Mouse (Mus musculus) olfactory bulb, adult 2 months (tissue): ENCODE data around the gene Rps6ka5. TPM values are rescaled to one million over a fixed set of nuclear protein-coding genes. Genes with fewer than 3 reads are reported as not detected.

Experiments
- H3K27ac ChIP-seq: fragments of 200-500 bp; 2 replicates; pipeline ENCODE4 v1.5.1; 2012; ENCODE audit warnings: low read depth, low read length; ENCODE audit not compliant: insufficient read depth
- H3K4me1 ChIP-seq: fragments of 200-500 bp; 2 replicates; pipeline ENCODE4 v1.6.1; 2012; ENCODE audit warnings: low read length; ENCODE audit not compliant: control insufficient read depth, insufficient read depth
- H3K4me3 ChIP-seq: fragments of 200-500 bp; 2 replicates; pipeline ENCODE4 v1.5.1; 2012; ENCODE audit warnings: mild to moderate bottlenecking, low read depth, low read length, moderate library complexity; ENCODE audit not compliant: insufficient read depth
- CTCF ChIP-seq: fragments of 200-500 bp; IDR thresholded peaks from 2 replicates; pipeline ENCODE4 v1.5.1; 2012; ENCODE audit warnings: low read depth, mild to moderate bottlenecking, low read length, moderate library complexity; ENCODE audit not compliant: insufficient read depth
- POLR2A ChIP-seq: fragments of 200-500 bp; IDR thresholded peaks from 2 replicates; pipeline ENCODE4 v1.6.1; 2012; ENCODE audit warnings: mild to moderate bottlenecking, low read depth, low read length, moderate library complexity; ENCODE audit not compliant: insufficient read depth
- WGBS: fragments of 180-500 bp; shearing (Covaris S2); methylation state at CpG from one replicate; pipeline ENCODE4 v1.1.7; 2018; 5-methylcytosine and 5-hydroxymethylcytosine counted together
- polyA plus RNA-seq: library from polyadenylated mRNA; stranded (reverse); fragments of >200 nt; gene quantifications from 2 replicates; pipeline ENCODE4 v1.2.4, GENCODE M21; 2012; ENCODE audit warnings: low replicate concordance; ENCODE audit not compliant: missing spikeins, insufficient read depth, insufficient read length

The Rps6ka5 gene
- polyA plus RNA-seq, 1 experiment, result not detected

DNA sequence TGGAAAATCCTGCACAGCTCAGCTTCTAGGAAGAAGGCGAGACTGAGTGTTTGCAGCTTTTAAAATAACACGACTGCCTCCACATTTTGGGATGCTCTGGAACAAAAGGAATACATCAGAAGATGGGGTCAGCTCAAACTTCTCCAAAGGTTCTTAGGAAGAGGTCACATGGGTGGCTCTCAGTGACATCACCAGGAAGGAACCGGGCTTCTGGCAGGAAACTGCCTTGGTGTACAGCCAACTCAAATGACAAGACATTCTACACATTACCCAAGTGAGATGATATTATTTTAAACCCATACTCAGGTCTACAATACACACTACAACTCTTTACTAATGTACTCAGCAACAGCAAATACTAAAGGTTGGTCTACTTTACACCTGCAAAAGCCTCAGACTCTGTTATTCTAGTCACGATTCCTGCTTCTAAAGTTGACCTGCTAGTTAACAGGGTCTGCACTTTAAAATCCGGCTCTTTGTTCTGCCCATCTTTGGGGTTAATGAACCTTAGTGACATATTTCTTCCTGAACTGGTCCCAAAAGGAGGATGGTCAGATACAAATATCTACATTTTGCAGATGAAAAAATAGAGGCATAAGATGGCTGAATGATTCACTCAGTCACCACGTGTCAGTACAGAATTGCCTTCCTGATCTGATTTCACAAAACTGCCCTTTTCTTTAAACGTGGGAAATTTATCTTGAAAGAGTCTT is 188.2 kb downstream of the Rps6ka5 start:
- Histone ChIP-seq H3K4me1 (peaks cover 4% of the 10 kb centered on the region), H3K4me3 (no peak overlapping the region), H3K27ac (no peak overlapping the region)
- WGBS, result 56% methylated on average over 7 of the region's 7 CpGs
- TF ChIP-seq POLR2A, result no peak
- TF ChIP-seq CTCF, result no peak

DNA sequence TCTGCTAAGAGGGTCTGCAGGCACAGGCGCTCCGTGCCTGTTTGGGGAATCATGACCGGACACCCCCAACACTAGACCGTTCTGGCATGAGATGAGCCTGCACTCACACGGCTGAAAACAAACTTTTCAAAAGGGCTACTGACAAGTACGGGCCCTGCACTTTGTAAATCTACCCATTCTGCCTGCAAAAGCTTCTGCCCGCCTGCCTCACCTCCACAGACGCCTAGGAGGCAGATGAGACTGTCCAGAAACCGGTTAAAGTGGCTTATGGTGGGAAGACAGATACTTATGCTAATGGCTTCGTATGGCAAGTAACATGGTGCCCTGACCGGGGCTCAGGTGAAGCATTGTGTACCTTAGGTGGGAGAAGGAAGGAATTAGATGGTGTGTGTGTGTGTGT is 189.7 kb downstream of the Rps6ka5 start:
- WGBS, result 92% methylated on average over 11 of the region's 11 CpGs

DNA sequence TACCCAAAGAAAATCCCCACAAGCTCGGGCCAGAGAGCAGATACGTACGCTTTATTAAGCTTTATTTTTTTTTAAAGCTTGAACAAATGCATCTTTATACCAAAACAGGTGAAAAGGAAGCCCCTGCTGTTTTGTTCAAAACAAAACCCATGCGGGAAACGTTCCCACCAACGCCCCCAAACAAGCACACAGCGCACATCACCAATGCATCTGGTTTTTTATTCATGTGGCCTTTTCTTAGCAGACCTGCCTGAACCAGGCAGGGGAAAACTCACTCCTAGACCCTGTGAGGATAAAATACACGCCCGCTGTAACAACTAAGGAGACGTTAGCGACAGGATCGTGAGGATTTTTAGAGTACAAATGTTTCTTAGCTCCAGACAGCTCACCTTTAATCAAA is 191.8 kb downstream of the Rps6ka5 start:
- H3K4me3 ChIP-seq, result no peak overlapping the region
- no peak overlapping the region for H3K27ac ChIP-seq
- WGBS, result 67% methylated on average over 12 of the region's 12 CpGs
- TF ChIP-seq POLR2A (no peak), CTCF (no peak)
- peaks cover 4% of the 10 kb centered on the region for H3K4me1 ChIP-seq

More for the DNA sequence above, 189.7 kb downstream of the Rps6ka5 start:
- no peak for TF ChIP-seq POLR2A
- TF ChIP-seq CTCF, result no peak
- H3K4me1 ChIP-seq, result peaks cover 4% of the 10 kb centered on the region
- H3K27ac ChIP-seq, result no peak overlapping the region
- no peak overlapping the region for H3K4me3 ChIP-seq

DNA sequence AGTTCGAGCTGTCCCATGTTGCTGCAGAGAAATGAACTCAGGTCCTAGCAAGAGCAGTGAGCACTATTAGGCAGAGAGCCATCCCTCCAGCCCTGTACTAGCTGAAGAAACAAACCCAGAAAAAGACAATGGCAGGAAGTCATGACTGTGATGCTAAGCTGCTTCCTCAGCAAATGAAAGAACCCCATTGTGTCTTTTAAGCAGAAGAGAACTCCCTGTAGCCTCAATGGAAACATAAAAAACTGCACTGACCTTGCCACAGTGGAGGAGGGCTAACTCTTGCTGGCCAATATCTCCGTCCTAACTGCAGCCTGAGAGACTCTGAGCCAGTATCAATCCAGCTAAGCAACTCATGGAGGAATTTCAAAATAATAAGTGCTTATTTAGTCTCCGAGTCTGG is 192.8 kb downstream of the Rps6ka5 start:
- 37% methylated on average over 3 of the region's 3 CpGs for WGBS

DNA sequence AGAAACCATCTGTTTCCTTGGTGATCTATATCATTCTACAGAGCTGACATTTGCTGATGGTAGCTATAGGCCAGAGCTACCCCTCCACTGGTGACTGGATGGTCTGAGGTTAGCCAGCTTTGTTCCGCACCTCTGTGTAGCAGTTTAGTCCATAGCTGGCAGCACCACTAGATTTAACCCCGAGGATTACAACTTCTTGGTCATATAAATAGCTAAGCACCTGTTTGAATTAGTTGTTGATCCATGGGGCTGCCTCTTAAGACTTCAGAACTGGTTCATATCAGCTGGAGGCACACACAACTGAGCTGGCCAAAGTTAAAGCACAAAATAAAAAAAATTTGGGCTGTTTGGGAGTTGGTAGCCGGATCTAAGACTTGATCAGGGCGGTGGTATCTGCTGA is 193.6 kb downstream of the Rps6ka5 start:
- 93% methylated on average over 4 of the region's 4 CpGs for WGBS

More for the DNA sequence above, 192.8 kb downstream of the Rps6ka5 start:
- no peak for TF ChIP-seq CTCF
- no peak for TF ChIP-seq POLR2A
- H3K27ac ChIP-seq, result no peak overlapping the region
- H3K4me1 ChIP-seq, result peaks cover 10% of the 10 kb centered on the region
- no peak overlapping the region for H3K4me3 ChIP-seq

DNA sequence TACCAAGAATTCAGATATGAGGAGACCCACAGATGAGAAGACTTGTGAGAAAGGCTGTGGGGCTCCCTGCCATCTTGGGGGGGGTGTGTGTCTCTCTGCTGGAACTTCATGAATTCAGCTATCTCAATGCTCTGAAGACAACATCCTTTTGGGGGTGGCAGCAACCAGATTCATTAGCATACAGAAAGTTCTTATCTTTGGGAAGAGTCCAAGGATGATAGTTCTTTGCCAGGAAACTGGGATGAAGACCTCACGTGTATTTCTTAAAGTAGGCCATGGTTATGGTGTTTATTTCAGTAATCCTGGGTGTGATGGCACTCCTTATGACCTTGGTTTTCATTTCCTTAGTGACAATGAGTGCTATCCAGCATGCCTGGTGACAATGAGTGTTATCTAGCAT is 195.0 kb downstream of the Rps6ka5 start:
- Histone ChIP-seq H3K27ac (no peak overlapping the region), H3K4me1 (peaks cover 24% of the 10 kb centered on the region), H3K4me3 (no peak overlapping the region)
- no peak for TF ChIP-seq POLR2A
- no peak for TF ChIP-seq CTCF
- WGBS, result 68% methylated on average over 1 of the region's 1 CpGs

More for the DNA sequence above, 193.6 kb downstream of the Rps6ka5 start:
- Histone ChIP-seq H3K27ac (no peak overlapping the region), H3K4me3 (no peak overlapping the region), H3K4me1 (peaks cover 17% of the 10 kb centered on the region)
- no peak for TF ChIP-seq POLR2A
- TF ChIP-seq CTCF, result no peak

DNA sequence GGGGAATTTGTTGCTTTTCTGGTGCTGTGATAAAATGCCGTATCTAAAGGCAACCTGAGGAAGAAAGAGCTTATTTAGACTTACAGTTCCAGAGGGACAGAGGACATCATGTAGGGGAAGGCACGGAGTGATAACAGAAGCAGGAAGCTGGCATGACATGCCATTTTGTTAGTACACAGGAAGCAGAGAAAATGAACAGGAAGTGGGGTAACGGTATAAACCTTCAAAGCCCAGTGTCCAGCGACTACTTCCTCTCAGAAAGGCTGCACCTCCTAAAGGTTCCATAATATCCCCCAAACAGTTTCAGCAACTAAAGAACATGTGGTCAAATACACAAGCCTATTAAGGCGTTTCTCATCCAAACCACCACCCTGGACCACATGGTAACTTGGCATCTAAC is 195.9 kb downstream of the Rps6ka5 start:
- no peak overlapping the region for H3K27ac ChIP-seq
- WGBS, result 89% methylated on average over 5 of the region's 5 CpGs
- H3K4me1 ChIP-seq, result peaks cover 24% of the 10 kb centered on the region
- TF ChIP-seq CTCF, result no peak
- TF ChIP-seq POLR2A, result no peak
- H3K4me3 ChIP-seq, result no peak overlapping the region

DNA sequence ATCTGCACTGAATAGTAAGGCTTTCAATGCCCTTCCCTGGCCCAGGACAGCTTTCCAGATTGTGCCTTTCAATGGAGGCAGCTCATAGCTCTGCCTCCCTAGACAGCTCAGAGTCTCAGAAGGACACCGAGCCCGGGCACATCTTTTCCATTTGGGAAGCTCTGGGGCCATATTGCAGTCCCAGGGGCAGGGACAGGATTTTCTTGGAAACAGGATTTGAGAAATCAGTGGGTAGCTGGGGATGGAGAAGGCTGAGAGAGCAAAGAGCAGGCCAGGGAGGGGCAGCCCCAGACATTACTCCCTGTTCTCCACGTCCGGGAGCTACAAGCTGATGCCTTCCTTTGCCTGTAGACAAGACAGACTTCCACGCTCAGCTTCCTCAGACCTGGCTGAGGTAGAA is 197.1 kb downstream of the Rps6ka5 start:
- TF ChIP-seq CTCF (no peak), POLR2A (no peak)
- WGBS, result 93% methylated on average over 5 of the region's 5 CpGs
- H3K4me1 ChIP-seq, result peaks cover 24% of the 10 kb centered on the region
- H3K4me3 ChIP-seq, result no peak overlapping the region
- no peak overlapping the region for H3K27ac ChIP-seq

DNA sequence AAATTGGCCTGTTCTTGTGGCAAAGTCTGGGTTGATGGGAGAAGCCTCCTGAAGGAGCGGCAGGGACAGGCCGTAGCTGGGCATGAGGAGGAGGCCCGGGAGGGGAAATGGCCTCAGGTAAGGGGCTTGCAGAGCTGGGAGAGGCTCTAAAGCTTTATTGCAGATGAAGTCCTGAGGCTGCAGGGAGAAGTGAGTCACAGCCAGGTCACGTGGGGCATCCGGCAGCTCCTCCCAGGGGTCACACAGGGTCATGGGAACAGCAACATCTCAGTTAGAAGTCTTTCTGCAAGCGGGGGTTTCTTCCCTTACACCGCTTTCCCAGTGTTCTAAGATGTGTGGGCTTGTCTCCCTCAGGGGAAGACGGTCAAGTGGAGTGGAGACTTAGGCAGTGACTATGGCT is 197.6 kb downstream of the Rps6ka5 start:
- 55% methylated on average over 8 of the region's 8 CpGs for WGBS
- no peak overlapping the region for H3K4me3 ChIP-seq
- TF ChIP-seq CTCF, result no peak
- no peak for TF ChIP-seq POLR2A
- peaks cover 21% of the 10 kb centered on the region for H3K4me1 ChIP-seq
- H3K27ac ChIP-seq, result no peak overlapping the region; the same call in 1 of the 2 replicates

DNA sequence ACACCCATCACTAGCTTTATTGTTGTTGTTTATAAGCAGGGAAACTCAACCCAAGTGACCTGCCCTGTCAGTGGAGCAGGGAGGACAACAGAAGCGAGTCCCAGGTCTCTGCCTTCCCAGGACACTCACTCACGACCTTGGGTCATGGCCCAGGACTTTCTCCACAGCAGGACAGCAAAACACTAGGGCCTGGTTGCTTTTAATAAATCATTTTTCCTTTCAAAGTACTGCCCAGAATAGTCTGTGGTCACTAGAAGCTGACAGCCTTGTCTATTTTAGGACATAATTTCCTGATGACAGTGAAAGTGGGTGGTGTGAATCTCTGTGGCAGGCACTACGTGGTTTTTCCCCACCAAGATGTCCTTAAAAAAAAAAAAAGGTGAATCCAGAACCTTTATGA is 198.5 kb downstream of the Rps6ka5 start:
- 78% methylated on average over 3 of the region's 3 CpGs for WGBS
- 0 out of 2 replicates have a peak overlapping the region, but pooled peaks have one; percentile 24 for H3K27ac ChIP-seq
- H3K4me1 ChIP-seq, result peaks cover 21% of the 10 kb centered on the region
- TF ChIP-seq CTCF, result no peak
- no peak for TF ChIP-seq POLR2A
- H3K4me3 ChIP-seq, result no peak overlapping the region
